Mouse (Mus musculus): ENCODE data around the gene Gm128.

GRCm38 (mm10) chr3:95276428-95276934 is 35.1 kb upstream of the Gm128 start:
- TF ChIP-seq CTCF (IDR thresholded peaks at IDR 0.05; ENCODE audit: insufficient read depth, low read length) (no peak), POLR2A (IDR thresholded peaks at IDR 0.05; ENCODE audit: borderline replicate concordance, extremely low read depth, low read depth, low read length) (no peak)

Data from lung, adult 2 months (tissue).